ENCODE assay signal across 10 mouse cellular contexts in genomic region chr11:16772717-16773116, GRCm38 (mm10). TPM values are rescaled to one million over a fixed set of nuclear protein-coding genes. Genes with fewer than 3 reads are reported as not detected.
DNase-seq lines count a peak whose midpoint lies in the region; ATAC-seq lines count a peak whose summit lies in the region.
"Had no signal": no experiment of that assay in that cellular context is flagged by ENCODE, and none has a peak within 500 bp of the region (broad histone marks: within the 10 kb centered on the region; RNA-seq: fewer than 3 reads in every experiment).

No protein-coding gene starts in this region.

- peak; percentile 38 to 45 for DNase-seq in heart, postnatal 10 days
- peak; percentile 38 for DNase-seq in lung, postnatal 36 days
- no peak for DNase-seq in lung, postnatal 14 days
- DNase-seq in embryonic facial prominence, embryonic 10.5 days (ENCODE audit: low spot score): peak; percentile 28
- DNase-seq in frontal cortex, postnatal 14 days (ENCODE audit: low spot score in 2 of 2): no peak
- DNase-seq: adrenal gland, adult 2 months; liver, embryonic 13.5 days; thymus, postnatal 4 days had no signal

- intact Hi-C loops in heart, postnatal 10 days (cut with DNase I): no loop called here

- ATAC-seq in heart, embryonic 12.5 days (ENCODE audit: insufficient number of reproducible peaks, low FRiP score): no peak
- 0 out of 2 replicates have a peak, but pooled peaks have one; percentile 34 for ATAC-seq in hindbrain, embryonic 15.5 days (ENCODE audit: low FRiP score, low read depth)

- H3K9ac ChIP-seq in heart, embryonic 12.5 days: no peak overlapping the region
- H3K9ac ChIP-seq in hindbrain, embryonic 15.5 days: no peak overlapping the region
- H3K9ac ChIP-seq: liver, embryonic 13.5 days had no signal

- no peaks in the 10 kb centered on the region for H3K36me3 ChIP-seq in heart, embryonic 12.5 days
- no peaks in the 10 kb centered on the region for H3K36me3 ChIP-seq in embryonic facial prominence, embryonic 10.5 days (replicated peaks)
- H3K36me3 ChIP-seq in hindbrain, embryonic 15.5 days: no peaks in the 10 kb centered on the region
- H3K36me3 ChIP-seq: liver, embryonic 13.5 days had no signal

- no peak overlapping the region for H3K27ac ChIP-seq in heart, embryonic 12.5 days (ENCODE audit: poor library complexity, severe bottlenecking)
- H3K27ac ChIP-seq in embryonic facial prominence, embryonic 10.5 days (replicated peaks): no peak overlapping the region
- H3K27ac ChIP-seq in hindbrain, embryonic 15.5 days (replicated peaks): no peak overlapping the region
- H3K27ac ChIP-seq: liver, embryonic 13.5 days had no signal

- H3K4me2 ChIP-seq in heart, embryonic 12.5 days: no peak overlapping the region
- H3K4me2 ChIP-seq in hindbrain, embryonic 15.5 days: no peak overlapping the region
- H3K4me2 ChIP-seq: liver, embryonic 13.5 days had no signal

- H3K4me1 ChIP-seq in heart, embryonic 12.5 days (replicated peaks): peaks cover 17% of the 10 kb centered on the region
- H3K4me1 ChIP-seq in embryonic facial prominence, embryonic 10.5 days: peaks cover 24% of the 10 kb centered on the region
- 0 out of 2 replicates have a peak, but pooled peaks cover 4% of the 10 kb centered on the region for H3K4me1 ChIP-seq in hindbrain, embryonic 15.5 days (replicated peaks)
- H3K4me1 ChIP-seq: liver, embryonic 13.5 days had no signal

- H3K9me3 ChIP-seq in heart, embryonic 12.5 days (replicated peaks): no peaks in the 10 kb centered on the region
- no peaks in the 10 kb centered on the region for H3K9me3 ChIP-seq in embryonic facial prominence, embryonic 10.5 days
- no peaks in the 10 kb centered on the region for H3K9me3 ChIP-seq in hindbrain, embryonic 15.5 days
- H3K9me3 ChIP-seq: liver, embryonic 13.5 days had no signal

- 0 out of 2 replicates have a peak, but pooled peaks cover 8% of the 10 kb centered on the region for H3K27me3 ChIP-seq in heart, embryonic 12.5 days (replicated peaks)
- no peaks in the 10 kb centered on the region for H3K27me3 ChIP-seq in embryonic facial prominence, embryonic 10.5 days (replicated peaks; ENCODE audit: low read depth, poor library complexity, severe bottlenecking)
- H3K27me3 ChIP-seq in hindbrain, embryonic 15.5 days: no peaks in the 10 kb centered on the region
- H3K27me3 ChIP-seq: liver, embryonic 13.5 days had no signal

- no peak overlapping the region for H3K4me3 ChIP-seq in heart, embryonic 12.5 days
- H3K4me3 ChIP-seq in embryonic facial prominence, embryonic 10.5 days: no peak overlapping the region
- no peak overlapping the region for H3K4me3 ChIP-seq in hindbrain, embryonic 15.5 days
- H3K4me3 ChIP-seq: liver, embryonic 13.5 days had no signal

- 4% methylated on average over 4 of the region's 4 CpGs for WGBS in heart, embryonic 12.5 days
- WGBS in embryonic facial prominence, embryonic 10.5 days: 43% methylated on average over 4 of the region's 4 CpGs
- WGBS in hindbrain, embryonic 15.5 days: 48% methylated on average over 4 of the region's 4 CpGs

RNA-seq across cellular contexts. Expression of gene Egfr, which starts 20.7 kb away (rescaled TPM):
- total RNA-seq in heart, postnatal 10 days (2021): 10 to 100 TPM in 1 of 2 experiments, 1 to 10 TPM in 1; 7.9 to 16.2 TPM
- 2.4 and 2.6 TPM in 2 replicates for polyA plus RNA-seq in heart, embryonic 12.5 days (2016; fragmentation: Nextera tagmentation; extraction: Ambion mirVana)
- 2.3 and 4.4 TPM in 2 replicates for polyA plus RNA-seq in embryonic facial prominence, embryonic 10.5 days (2016; fragmentation: Nextera tagmentation; extraction: Ambion mirVana)
- 6.8 and 7.3 TPM in 2 replicates for polyA plus RNA-seq in hindbrain, embryonic 15.5 days (2015; fragmentation: Nextera tagmentation; extraction: Ambion mirVana)

Comparison
In these comparisons a context has a peak if more than half of its experiments do, and no peak if none do; other contexts are left out.
1. DNase-seq: peak in heart, postnatal 10 days (2 of 2), lung, postnatal 36 days (single experiment) and embryonic facial prominence, embryonic 10.5 days (single experiment); none in lung, postnatal 14 days (single experiment) and frontal cortex, postnatal 14 days (0 of 2).